Mouse (Mus musculus): ENCODE measurements around the gene U2af2.

DNA sequence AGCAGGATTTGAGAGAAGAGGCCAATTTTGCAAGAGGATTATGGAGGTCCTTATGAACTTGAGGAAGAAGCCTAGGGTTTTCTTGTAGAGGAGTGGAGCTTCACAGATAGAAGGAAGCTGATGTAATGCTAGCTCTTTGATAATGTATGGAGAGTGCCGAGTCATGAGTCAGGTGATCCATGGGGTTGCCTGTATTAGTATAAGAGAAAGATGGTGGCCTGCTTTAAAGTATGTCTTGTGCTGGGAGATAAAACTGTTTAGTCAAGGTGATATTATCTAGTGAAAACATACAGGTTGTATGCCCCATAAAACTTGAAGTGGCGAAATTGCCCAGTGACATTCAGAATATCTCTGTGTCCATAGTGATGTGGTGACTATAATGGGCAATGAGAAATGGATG is 15.0 kb downstream of the U2af2 start:
- TF ChIP-seq HCFC1 (IDR thresholded peaks at IDR 0.05; ENCODE audit: borderline replicate concordance, insufficient read depth, low read length): no peak
- no peak for TF ChIP-seq CHD2 (IDR thresholded peaks at IDR 0.05; ENCODE audit: low read depth, low read length)
- no peak for TF ChIP-seq ZC3H11A (IDR thresholded peaks at IDR 0.05; ENCODE audit: borderline replicate concordance, low read depth, low read length)
- TF ChIP-seq MAFK (IDR thresholded peaks at IDR 0.05; ENCODE audit: insufficient read depth, low read depth, low read length): 0 out of 2 replicates have a peak, but pooled peaks have one; percentile 26

Measured in ES-E14 (cell line).